Comparison of ENCODE assay signal across 7 mouse cellular contexts in the genomic region with DNA sequence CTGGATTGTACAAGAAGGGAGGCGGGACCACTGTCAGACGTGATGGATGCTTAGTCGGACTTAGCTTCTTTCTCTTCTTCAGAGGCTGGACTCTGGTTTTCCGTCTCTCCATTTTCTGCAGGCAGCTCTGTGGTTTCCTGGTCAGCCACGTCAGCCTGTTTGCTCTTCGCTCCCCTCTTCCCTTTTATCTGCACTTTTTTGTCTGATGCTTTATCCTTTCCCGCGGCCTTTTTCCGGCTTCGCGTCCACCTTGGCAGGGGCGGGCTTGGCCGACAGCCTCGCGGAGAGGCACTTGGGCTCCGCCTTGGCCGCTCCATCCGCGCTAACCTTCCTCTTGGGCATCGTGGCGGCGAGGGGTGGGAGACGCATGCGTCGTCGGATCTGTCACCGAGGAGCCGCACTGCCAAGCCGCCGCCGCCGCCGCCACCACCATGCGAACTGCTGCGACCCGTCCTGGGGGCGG. TPM values are rescaled to one million over a fixed set of nuclear protein-coding genes. Genes with fewer than 3 reads are reported as not detected.
DNase-seq lines count a peak whose midpoint lies in the region; ATAC-seq and TF ChIP-seq lines count a peak whose summit lies in the region.
"Not testable (repeated sequence)": the region's sequence is repeated elsewhere in the genome, so short reads cannot be mapped to it uniquely, and the experiment has no call there.

No protein-coding gene starts in this region.

- H3K27me3 ChIP-seq in embryonic facial prominence, embryonic 15.5 days; limb, embryonic 12.5 days; midbrain, embryonic 13.5 days; spleen, adult 2 months (ENCODE audit: control insufficient read depth, insufficient read depth, low read length): not testable (repeated sequence)

- not testable (repeated sequence) for TF ChIP-seq CTCF in spleen, adult 2 months (IDR thresholded peaks at IDR 0.05; ENCODE audit: extremely low read depth, insufficient read depth, insufficient read length, insufficient replicate concordance)

- peak overlapping the region; percentile 43 for H3K4me3 ChIP-seq in embryonic facial prominence, embryonic 15.5 days (replicated peaks)
- H3K4me3 ChIP-seq in limb, embryonic 12.5 days (replicated peaks) = peak overlapping the region; percentile 36
- peak overlapping the region; percentile 38 for H3K4me3 ChIP-seq in midbrain, embryonic 13.5 days (replicated peaks)
- peak overlapping the region; percentile 40; the same call in 1 of the 2 replicates for H3K4me3 ChIP-seq in spleen, adult 2 months (ENCODE audit: extremely low read depth, insufficient read depth, insufficient read length)

- not testable (repeated sequence) for H3K9ac ChIP-seq in embryonic facial prominence, embryonic 15.5 days; limb, embryonic 12.5 days (replicated peaks)
- H3K9ac ChIP-seq in midbrain, embryonic 13.5 days (replicated peaks) = peak overlapping the region; percentile 52; the same call in 1 of the 2 replicates

- H3K27ac ChIP-seq in embryonic facial prominence, embryonic 15.5 days (replicated peaks); limb, embryonic 12.5 days; spleen, adult 2 months (ENCODE audit: insufficient read depth, low read length): not testable (repeated sequence)
- H3K27ac ChIP-seq in midbrain, embryonic 13.5 days = peak overlapping the region; percentile 71; the same call in 1 of the 2 replicates

- H3K4me2 ChIP-seq in embryonic facial prominence, embryonic 15.5 days (replicated peaks) = peak overlapping the region; percentile 49
- peak overlapping the region; percentile 51 for H3K4me2 ChIP-seq in limb, embryonic 12.5 days
- peak overlapping the region; percentile 47 for H3K4me2 ChIP-seq in midbrain, embryonic 13.5 days (replicated peaks)

- not testable (repeated sequence) for TF ChIP-seq POLR2A in spleen, adult 2 months (IDR thresholded peaks at IDR 0.05; ENCODE audit: low read depth, low read length)

- H3K4me1 ChIP-seq in embryonic facial prominence, embryonic 15.5 days; limb, embryonic 12.5 days (replicated peaks); midbrain, embryonic 13.5 days (replicated peaks); spleen, adult 2 months (ENCODE audit: control insufficient read depth, insufficient read depth, insufficient read length): not testable (repeated sequence)

- peak; percentile 74 for DNase-seq in brain, adult 2 months (ENCODE audit: low read depth, low spot score)
- peak; percentile 8 to 36 for DNase-seq in heart, adult 9 months (ENCODE audit: low spot score in 2 of 2)
- DNase-seq in kidney, adult 8-10 months = peak; percentile 16 to 22
- peak in 1 of 2 experiments; percentile 5 for DNase-seq in spleen, adult 2 months (ENCODE audit: low read depth in 1 of 2, low spot score in 2 of 2)

- H3K36me3 ChIP-seq in embryonic facial prominence, embryonic 15.5 days; limb, embryonic 12.5 days; midbrain, embryonic 13.5 days; spleen, adult 2 months (ENCODE audit: control insufficient read depth, insufficient read depth, low read length): not testable (repeated sequence)

- peak; percentile 67; the same call in 1 of the 2 replicates for ATAC-seq in embryonic facial prominence, embryonic 15.5 days (ENCODE audit: insufficient number of reproducible peaks, low FRiP score, low TSS enrichment, low read depth)
- peak; percentile 71; the same call in 1 of the 2 replicates for ATAC-seq in limb, embryonic 12.5 days (ENCODE audit: insufficient number of reproducible peaks, insufficient read depth, low FRiP score, low TSS enrichment, low read depth)
- ATAC-seq in midbrain, embryonic 13.5 days = peak; percentile 98

- WGBS in embryonic facial prominence, embryonic 15.5 days = 18% methylated on average over 37 of the region's 37 CpGs
- 15% methylated on average over 37 of the region's 37 CpGs for WGBS in limb, embryonic 12.5 days
- 21% methylated on average over 37 of the region's 37 CpGs for WGBS in midbrain, embryonic 13.5 days
- WGBS in spleen, adult 2 months = 31% methylated on average over 37 of the region's 37 CpGs

- H3K9me3 ChIP-seq in embryonic facial prominence, embryonic 15.5 days (replicated peaks); limb, embryonic 12.5 days; midbrain, embryonic 13.5 days: not testable (repeated sequence)

RNA-seq across cellular contexts. Expression of a gene that starts 38.9 kb away (rescaled TPM):
- polyA plus RNA-seq in embryonic facial prominence, embryonic 15.5 days (2015; fragmentation: Nextera tagmentation; extraction: Ambion mirVana) = 140 and 145 TPM in 2 replicates
- polyA plus RNA-seq in limb, embryonic 12.5 days (2016; fragmentation: Nextera tagmentation; extraction: Ambion mirVana) = 154 and 155 TPM in 2 replicates
- polyA plus RNA-seq in midbrain, embryonic 13.5 days (2015; fragmentation: Nextera tagmentation; extraction: Ambion mirVana) = 305 and 344 TPM in 2 replicates
- 1.4 and 1.7 TPM in 2 replicates for polyA plus RNA-seq in spleen, adult 2 months (2012; rRNA removed)

RNA-seq across cellular contexts. Expression of a gene that starts 58.8 kb away (rescaled TPM):
- polyA plus RNA-seq in embryonic facial prominence, embryonic 15.5 days (2015; fragmentation: Nextera tagmentation; extraction: Ambion mirVana) = 48.8 and 52.2 TPM in 2 replicates
- 73.6 and 77.8 TPM in 2 replicates for polyA plus RNA-seq in limb, embryonic 12.5 days (2016; fragmentation: Nextera tagmentation; extraction: Ambion mirVana)
- 59.6 and 60.4 TPM in 2 replicates for polyA plus RNA-seq in midbrain, embryonic 13.5 days (2015; fragmentation: Nextera tagmentation; extraction: Ambion mirVana)
- 3.1 and 4.4 TPM in 2 replicates for polyA plus RNA-seq in spleen, adult 2 months (2012; rRNA removed)

RNA-seq across cellular contexts. Expression of a gene that starts 58.8 kb away (rescaled TPM):
- polyA plus RNA-seq in embryonic facial prominence, embryonic 15.5 days (2015; fragmentation: Nextera tagmentation; extraction: Ambion mirVana) = 8.5 and 9.4 TPM in 2 replicates
- 10.1 and 12.6 TPM in 2 replicates for polyA plus RNA-seq in limb, embryonic 12.5 days (2016; fragmentation: Nextera tagmentation; extraction: Ambion mirVana)
- 8.4 and 8.5 TPM in 2 replicates for polyA plus RNA-seq in midbrain, embryonic 13.5 days (2015; fragmentation: Nextera tagmentation; extraction: Ambion mirVana)
- polyA plus RNA-seq in spleen, adult 2 months (2012; rRNA removed) = 3.6 and 3.9 TPM in 2 replicates

RNA-seq across cellular contexts. Expression of a gene that starts 58.8 kb away (rescaled TPM):
- polyA plus RNA-seq in embryonic facial prominence, embryonic 15.5 days (2015; fragmentation: Nextera tagmentation; extraction: Ambion mirVana) = 21.8 and 23.2 TPM in 2 replicates
- polyA plus RNA-seq in limb, embryonic 12.5 days (2016; fragmentation: Nextera tagmentation; extraction: Ambion mirVana) = 21.5 and 26.1 TPM in 2 replicates
- 20.2 and 24.0 TPM in 2 replicates for polyA plus RNA-seq in midbrain, embryonic 13.5 days (2015; fragmentation: Nextera tagmentation; extraction: Ambion mirVana)
- 1.8 and 2.2 TPM in 2 replicates for polyA plus RNA-seq in spleen, adult 2 months (2012; rRNA removed)

Comparison
In these comparisons a context has a peak if more than half of its experiments do, and no peak if none do; other contexts are left out.
1. RNA of a gene that starts 38.9 kb away (polyA plus RNA-seq): 305 to 344 TPM in midbrain, embryonic 13.5 days, 154 to 155 TPM in limb, embryonic 12.5 days and 140 to 145 TPM in embryonic facial prominence, embryonic 15.5 days; 1.4 to 1.7 TPM in spleen, adult 2 months; every median in the first group is over 10 times any median in the second.
2. Peak in every context shown above with its lines, with median percentiles within 50 percentile points of each other: ATAC-seq, H3K4me2 ChIP-seq and H3K4me3 ChIP-seq.